Mouse (Mus musculus) c-Kit-positive CD71-negative TER-119-negative erythroid progenitor cells, embryonic 14.5 days (primary cell): ENCODE measurements around the gene Tmem231.
A peak's percentile ranks its signal among the peaks of the same experiment; 100 is the strongest.
"Not testable (repeated sequence)": the region's sequence is repeated elsewhere in the genome, so short reads cannot be mapped to it uniquely, and the experiment has no call there.

ENCODE experiments used
- DNase-seq: peaks from one replicate; pipeline ENCODE4 v3.0.0-alpha.2; 2013; ENCODE audit warnings: low read depth

The Tmem231 gene

GRCm38 (mm10) chr8:111947954-111948353 is 14.3 kb upstream of the Tmem231 start:
- DNase-seq: no peak

GRCm38 (mm10) chr8:111947144-111947543 is 13.5 kb upstream of the Tmem231 start:
- DNase-seq: no peak

GRCm38 (mm10) chr8:111943544-111943943 is 9.9 kb upstream of the Tmem231 start:
- no peak for DNase-seq

GRCm38 (mm10) chr8:111941101-111941454 is 7.4 kb upstream of the Tmem231 start:
- DNase-seq: peak; percentile 53

GRCm38 (mm10) chr8:111940171-111941100 is 6.8 kb upstream of the Tmem231 start, which contains the start of gene Gabarapl2:
Gene Gabarapl2 (plus strand): TSS chr8:111940703.
- peak; percentile 89 for DNase-seq

- peak; percentile 37 for DNase-seq
Measured at GRCm38 (mm10) chr8:111939516-111940142, 5.9 kb upstream of the Tmem231 start.

- not testable (repeated sequence) for DNase-seq
Measured at GRCm38 (mm10) chr8:111938076-111938985, 4.7 kb upstream of the Tmem231 start.

- DNase-seq: no peak
Measured at GRCm38 (mm10) chr8:111937184-111937583, 3.5 kb upstream of the Tmem231 start.

GRCm38 (mm10) chr8:111934201-111934600 is 520 bp upstream of the Tmem231 start:
- no peak for DNase-seq

GRCm38 (mm10) chr8:111932580-111933336 is 923 bp downstream of the Tmem231 start:
- peak; percentile 17 for DNase-seq

GRCm38 (mm10) chr8:111931721-111932120 is 2.0 kb downstream of the Tmem231 start:
- DNase-seq: no peak

- DNase-seq: no peak
Measured at GRCm38 (mm10) chr8:111929648-111930344, 3.9 kb downstream of the Tmem231 start.

- DNase-seq: no peak
Measured at GRCm38 (mm10) chr8:111924976-111925375, 8.7 kb downstream of the Tmem231 start.

GRCm38 (mm10) chr8:111923383-111923804 is 10.3 kb downstream of the Tmem231 start:
- peak; percentile 53 for DNase-seq

GRCm38 (mm10) chr8:111920971-111921370 is 12.7 kb downstream of the Tmem231 start:
- DNase-seq: no peak

GRCm38 (mm10) chr8:111919663-111920062 is 14.0 kb downstream of the Tmem231 start:
- no peak for DNase-seq

GRCm38 (mm10) chr8:111912860-111913432 is 20.7 kb downstream of the Tmem231 start:
- no peak for DNase-seq

GRCm38 (mm10) chr8:111911572-111911971 is 22.1 kb downstream of the Tmem231 start:
- DNase-seq: no peak

GRCm38 (mm10) chr8:111909621-111910450 is 23.8 kb downstream of the Tmem231 start, which contains the start of gene Chst5:
Gene Chst5 (minus strand): TSS chr8:111910447.
- DNase-seq: no peak
